In genomic region chr11:104249420-104249819, GRCm38 (mm10) we compare ENCODE assay signal across 15 mouse cellular contexts. TPM values are rescaled to one million over a fixed set of nuclear protein-coding genes. Genes with fewer than 3 reads are reported as not detected.
DNase-seq lines count a peak whose midpoint lies in the region; TF ChIP-seq lines count a peak whose summit lies in the region.
"Had no signal": no experiment of that assay in that cellular context is flagged by ENCODE, and none has a peak within 500 bp of the region (broad histone marks: within the 10 kb centered on the region; RNA-seq: fewer than 3 reads in every experiment).

No protein-coding gene starts in this region.

- intact Hi-C loops in heart, postnatal 25 days (cut with DNase I) = no loop called here
- intact Hi-C loops in left cerebral cortex, adult 2 months (cut with DNase I) = loop anchor here (2.0 kb wide), 1 partner anchor 15 kb away; no protein-coding TSS in a partner anchor

- no peak overlapping the region for H3K4me3 ChIP-seq in left cerebral cortex, adult 2 months
- H3K4me3 ChIP-seq: forebrain, embryonic 13.5 days had no signal

- peak; percentile 53 to 66 for DNase-seq in cerebellum, adult 18-20 months
- DNase-seq in cerebellum, adult 8-10 months = no peak
- peak; percentile 63 to 72 for DNase-seq in heart, adult 18-20 months
- DNase-seq in heart, postnatal 25 days (ENCODE audit: low spot score) = no peak
- DNase-seq in left cerebral cortex, adult 2 months (ENCODE audit: extremely low spot score in 1 of 2, low spot score in 2 of 2) = no peak
- no peak for DNase-seq in left cerebral cortex, adult 8-10 months (ENCODE audit: low spot score in 2 of 2)
- DNase-seq in skeletal muscle tissue, adult 2 months (ENCODE audit: low read depth, low spot score) = peak; percentile 94
- no peak for DNase-seq in lung, postnatal 25 days (ENCODE audit: low spot score)
- DNase-seq: kidney, adult 18-20 months; kidney, postnatal 4 days; lung, adult 2 months; lung, postnatal 4 days; right cerebral cortex, postnatal 4 days; thymus, postnatal 36 days had no signal

- no peak for TF ChIP-seq CTCF in left cerebral cortex, adult 2 months (IDR thresholded peaks at IDR 0.05)

- H3K27ac ChIP-seq in left cerebral cortex, adult 2 months = peak overlapping the region; percentile 76
- H3K27ac ChIP-seq: forebrain, embryonic 13.5 days had no signal

RNA-seq across cellular contexts. Expression of gene Mapt, which starts 18.2 kb away (rescaled TPM):
- total RNA-seq in heart, adult 18-20 months (2021) = 10 to 100 TPM; 75.4 to 90.8 TPM
- 10 to 100 TPM; 67.0 to 70.7 TPM for total RNA-seq in heart, postnatal 25 days (2021)
- total RNA-seq in left cerebral cortex, adult 2 months (2021) = 100 to 1,000 TPM; 353 to 364 TPM
- total RNA-seq in left cerebral cortex, adult 8-10 months (2022) = 100 to 1,000 TPM; 361 to 377 (median 364) TPM

Comparison
In these comparisons a context has a peak if more than half of its experiments do, and no peak if none do; other contexts are left out.
1. DNase-seq: peak in cerebellum, adult 18-20 months (2 of 2), heart, adult 18-20 months (2 of 2) and skeletal muscle tissue, adult 2 months (single experiment); none in cerebellum, adult 8-10 months (single experiment), heart, postnatal 25 days (single experiment), left cerebral cortex, adult 2 months (0 of 2), left cerebral cortex, adult 8-10 months (0 of 2) and lung, postnatal 25 days (single experiment).